Mouse (Mus musculus): ENCODE results near the gene A2ml1. TPM values are rescaled to one million over a fixed set of nuclear protein-coding genes. Genes with fewer than 3 reads are reported as not detected.

Gene A2ml1
- polyA plus RNA-seq, 1 experiment from 2014 or later: 10.8 TPM

- Histone ChIP-seq H3K4me2 (replicated peaks; ENCODE audit: low read depth, low read length) (no peak overlapping the region), H3K27me3 (replicated peaks; ENCODE audit: insufficient read depth, low read length) (no peaks in the 10 kb centered on the region), H3K4me3 (ENCODE audit: low read depth, low read length) (no peak overlapping the region), H3K4me1 (ENCODE audit: insufficient read depth, low read depth, low read length) (no peaks in the 10 kb centered on the region), H3K9me3 (ENCODE audit: low read length) (no peaks in the 10 kb centered on the region), H3K36me3 (ENCODE audit: insufficient read depth, low read length) (no peaks in the 10 kb centered on the region), H3K27ac (ENCODE audit: low read length) (no peak overlapping the region), H3K9ac (replicated peaks; ENCODE audit: low read depth) (no peak overlapping the region)
- DNase-seq (ENCODE audit: low spot score) (peak; percentile 68), ATAC-seq (no peak)
- 44% methylated on average over 13 of the region's 13 CpGs for WGBS
- no peak for TF ChIP-seq EP300 (IDR thresholded peaks at IDR 0.05)
- TF ChIP-seq CTCF (IDR thresholded peaks at IDR 0.05): no peak
Observed at GRCm38 (mm10) chr6:128543226-128543625, 38.2 kb downstream of the A2ml1 start.

GRCm38 (mm10) chr6:128535250-128535649 is 46.2 kb downstream of the A2ml1 start:
- Histone ChIP-seq H3K9me3 (ENCODE audit: low read length) (no peaks in the 10 kb centered on the region), H3K4me3 (ENCODE audit: low read depth, low read length) (no peak overlapping the region)
- 82% methylated on average over 2 of the region's 2 CpGs for WGBS

DNA sequence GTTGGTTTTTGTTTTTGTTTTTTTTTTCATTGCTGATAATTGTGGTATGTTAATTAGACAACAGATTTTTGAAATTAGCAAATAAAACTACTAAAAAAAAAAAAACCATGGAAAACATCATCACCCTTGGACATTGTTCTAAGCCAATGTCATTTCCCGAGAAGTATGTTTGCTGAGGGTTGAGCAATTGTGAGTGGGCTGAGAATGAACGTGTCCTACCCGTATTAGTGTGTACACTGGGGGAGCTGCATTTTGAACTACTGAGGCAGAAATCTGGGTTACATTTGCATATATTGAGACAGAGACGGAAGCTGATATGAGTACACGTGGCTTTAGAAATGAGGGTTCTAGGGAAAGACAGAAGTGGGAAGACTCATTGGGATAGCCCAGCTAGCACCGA is 48.1 kb downstream of the A2ml1 start:
- no peak overlapping the region for H3K27ac ChIP-seq (ENCODE audit: low read length)
- H3K4me2 ChIP-seq (replicated peaks; ENCODE audit: low read depth, low read length): no peak overlapping the region
- ATAC-seq (no peak), DNase-seq (ENCODE audit: low spot score) (no peak)
- no peak for TF ChIP-seq EP300 (IDR thresholded peaks at IDR 0.05)
- TF ChIP-seq CTCF (IDR thresholded peaks at IDR 0.05): no peak
- no peaks in the 10 kb centered on the region for H3K9me3 ChIP-seq (ENCODE audit: low read length)
- no peak overlapping the region for H3K4me3 ChIP-seq (ENCODE audit: low read depth, low read length)
- H3K27me3 ChIP-seq (replicated peaks; ENCODE audit: insufficient read depth, low read length): no peaks in the 10 kb centered on the region
- H3K4me1 ChIP-seq (ENCODE audit: insufficient read depth, low read depth, low read length): no peaks in the 10 kb centered on the region
- no peak overlapping the region for H3K9ac ChIP-seq (replicated peaks; ENCODE audit: low read depth)
- no peaks in the 10 kb centered on the region for H3K36me3 ChIP-seq (ENCODE audit: insufficient read depth, low read length)
- WGBS: 64% methylated on average over 6 of the region's 6 CpGs

More at GRCm38 (mm10) chr6:128535250-128535649, 46.2 kb downstream of the A2ml1 start:
- Histone ChIP-seq H3K27ac (ENCODE audit: low read length) (no peak overlapping the region), H3K4me2 (replicated peaks; ENCODE audit: low read depth, low read length) (no peak overlapping the region), H3K9ac (replicated peaks; ENCODE audit: low read depth) (no peak overlapping the region), H3K4me1 (ENCODE audit: insufficient read depth, low read depth, low read length) (no peaks in the 10 kb centered on the region), H3K27me3 (replicated peaks; ENCODE audit: insufficient read depth, low read length) (no peaks in the 10 kb centered on the region), H3K36me3 (ENCODE audit: insufficient read depth, low read length) (no peaks in the 10 kb centered on the region)
- no peak for ATAC-seq
- DNase-seq (ENCODE audit: low spot score): no peak
- no peak for TF ChIP-seq EP300 (IDR thresholded peaks at IDR 0.05)
- TF ChIP-seq CTCF (IDR thresholded peaks at IDR 0.05): no peak

- TF ChIP-seq EP300 (IDR thresholded peaks at IDR 0.05) (peak; percentile 50; the same call in 1 of the 2 replicates), CTCF (IDR thresholded peaks at IDR 0.05) (no peak)
Observed at GRCm38 (mm10) chr6:128532701-128533100, 48.7 kb downstream of the A2ml1 start.

GRCm38 (mm10) chr6:128528491-128528890 is 52.9 kb downstream of the A2ml1 start:
- no peaks in the 10 kb centered on the region for H3K9me3 ChIP-seq (ENCODE audit: low read length)
- no peaks in the 10 kb centered on the region for H3K36me3 ChIP-seq (ENCODE audit: insufficient read depth, low read length)
- WGBS: 32% methylated on average over 4 of the region's 4 CpGs
- no peak overlapping the region for H3K27ac ChIP-seq (ENCODE audit: low read length)
- H3K4me3 ChIP-seq (ENCODE audit: low read depth, low read length): no peak overlapping the region
- no peak for ATAC-seq
- no peaks in the 10 kb centered on the region for H3K27me3 ChIP-seq (replicated peaks; ENCODE audit: insufficient read depth, low read length)
- no peak for TF ChIP-seq CTCF (IDR thresholded peaks at IDR 0.05)
- TF ChIP-seq EP300 (IDR thresholded peaks at IDR 0.05): no peak
- no peaks in the 10 kb centered on the region for H3K4me1 ChIP-seq (ENCODE audit: insufficient read depth, low read depth, low read length)
- H3K4me2 ChIP-seq (replicated peaks; ENCODE audit: low read depth, low read length): no peak overlapping the region
- no peak for DNase-seq (ENCODE audit: low spot score)
- H3K9ac ChIP-seq (replicated peaks; ENCODE audit: low read depth): no peak overlapping the region

More at GRCm38 (mm10) chr6:128532701-128533100, 48.7 kb downstream of the A2ml1 start:
- Histone ChIP-seq H3K36me3 (ENCODE audit: insufficient read depth, low read length) (no peaks in the 10 kb centered on the region), H3K4me1 (ENCODE audit: insufficient read depth, low read depth, low read length) (no peaks in the 10 kb centered on the region), H3K9me3 (ENCODE audit: low read length) (no peaks in the 10 kb centered on the region), H3K4me3 (ENCODE audit: low read depth, low read length) (no peak overlapping the region), H3K27ac (ENCODE audit: low read length) (no peak overlapping the region), H3K27me3 (replicated peaks; ENCODE audit: insufficient read depth, low read length) (no peaks in the 10 kb centered on the region), H3K4me2 (replicated peaks; ENCODE audit: low read depth, low read length) (no peak overlapping the region), H3K9ac (replicated peaks; ENCODE audit: low read depth) (no peak overlapping the region)
- WGBS: 53% methylated on average over 9 of the region's 9 CpGs
- DNase-seq (ENCODE audit: low spot score) (peak; percentile 24), ATAC-seq (peak; percentile 56)

DNA sequence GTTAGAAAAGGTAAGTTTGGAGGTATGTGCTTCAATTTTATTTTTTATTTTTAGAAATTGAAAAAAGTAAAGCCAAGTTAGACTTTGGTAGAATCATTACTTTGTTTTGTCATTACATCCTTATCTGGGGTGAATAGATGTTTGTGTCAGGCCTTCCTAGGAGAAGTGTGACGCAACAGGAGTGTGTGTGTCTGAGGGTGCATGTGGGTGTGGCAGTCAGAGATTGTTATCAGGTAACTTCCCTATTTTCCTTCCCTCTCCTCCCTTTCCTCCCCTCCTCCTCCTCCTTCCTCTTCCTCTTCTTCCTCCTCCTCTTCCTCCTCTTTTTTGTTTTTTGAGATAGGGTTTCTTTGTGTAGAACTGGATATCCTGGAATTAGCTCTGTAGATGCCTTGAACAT is 54.3 kb downstream of the A2ml1 start:
- DNase-seq (ENCODE audit: low spot score): no peak
- no peak for ATAC-seq
- H3K27ac ChIP-seq (ENCODE audit: low read length): no peak overlapping the region
- H3K4me1 ChIP-seq (ENCODE audit: insufficient read depth, low read depth, low read length): no peaks in the 10 kb centered on the region
- no peak overlapping the region for H3K4me2 ChIP-seq (replicated peaks; ENCODE audit: low read depth, low read length)
- H3K9ac ChIP-seq (replicated peaks; ENCODE audit: low read depth): no peak overlapping the region
- TF ChIP-seq CTCF (IDR thresholded peaks at IDR 0.05) (no peak), EP300 (IDR thresholded peaks at IDR 0.05) (no peak)
- no peaks in the 10 kb centered on the region for H3K9me3 ChIP-seq (ENCODE audit: low read length)
- no peaks in the 10 kb centered on the region for H3K27me3 ChIP-seq (replicated peaks; ENCODE audit: insufficient read depth, low read length)
- H3K4me3 ChIP-seq (ENCODE audit: low read depth, low read length): no peak overlapping the region
- H3K36me3 ChIP-seq (ENCODE audit: insufficient read depth, low read length): no peaks in the 10 kb centered on the region
- WGBS: 44% methylated on average over 1 of the region's 1 CpGs

GRCm38 (mm10) chr6:128526601-128527000 is 54.8 kb downstream of the A2ml1 start, which contains the start of gene Pzp:
TSS of gene Pzp (minus strand) at chr6:128526720.
- no peak within 1 kb of the TSS for H3K4me2 ChIP-seq (replicated peaks; ENCODE audit: low read depth, low read length)
- 85% methylated on average over 4 of the region's 4 CpGs for WGBS
- H3K27me3 ChIP-seq (replicated peaks; ENCODE audit: insufficient read depth, low read length): no peaks in the 10 kb centered on the region
- no peak within 1 kb of the TSS for H3K4me3 ChIP-seq (ENCODE audit: low read depth, low read length)
- H3K4me1 ChIP-seq (ENCODE audit: insufficient read depth, low read depth, low read length): no peaks in the 10 kb centered on the region
- no peak for TF ChIP-seq CTCF (IDR thresholded peaks at IDR 0.05)
- no peak for TF ChIP-seq EP300 (IDR thresholded peaks at IDR 0.05)
- no peaks in the 10 kb centered on the region for H3K9me3 ChIP-seq (ENCODE audit: low read length)
- no peak within 1 kb of the TSS for H3K27ac ChIP-seq (ENCODE audit: low read length)
- no peak within 1 kb of the TSS for H3K9ac ChIP-seq (replicated peaks; ENCODE audit: low read depth)
- H3K36me3 ChIP-seq (ENCODE audit: insufficient read depth, low read length): no peaks in the 10 kb centered on the region
- DNase-seq (ENCODE audit: low spot score) (no peak), ATAC-seq (no peak)
